Mouse (Mus musculus): ENCODE data around the gene Tmem145. TPM values are rescaled to one million over a fixed set of nuclear protein-coding genes. Genes with fewer than 3 reads are reported as not detected.
A peak's percentile ranks its signal among the peaks of the same experiment; 100 is the strongest.

The Tmem145 gene
- polyA plus RNA-seq, 1 experiment from 2014 or later = 10.6 TPM

- no peak overlapping the region for H3K4me2 ChIP-seq (replicated peaks; ENCODE audit: low read depth, low read length)
- peaks cover 10% of the 10 kb centered on the region for H3K4me1 ChIP-seq (replicated peaks; ENCODE audit: control insufficient read depth, insufficient read depth, low read length)
- H3K27ac ChIP-seq (ENCODE audit: low read depth, low read length) = no peak overlapping the region
Observed at GRCm38 (mm10) chr7:25274996-25275395, 30.9 kb upstream of the Tmem145 start.

DNA sequence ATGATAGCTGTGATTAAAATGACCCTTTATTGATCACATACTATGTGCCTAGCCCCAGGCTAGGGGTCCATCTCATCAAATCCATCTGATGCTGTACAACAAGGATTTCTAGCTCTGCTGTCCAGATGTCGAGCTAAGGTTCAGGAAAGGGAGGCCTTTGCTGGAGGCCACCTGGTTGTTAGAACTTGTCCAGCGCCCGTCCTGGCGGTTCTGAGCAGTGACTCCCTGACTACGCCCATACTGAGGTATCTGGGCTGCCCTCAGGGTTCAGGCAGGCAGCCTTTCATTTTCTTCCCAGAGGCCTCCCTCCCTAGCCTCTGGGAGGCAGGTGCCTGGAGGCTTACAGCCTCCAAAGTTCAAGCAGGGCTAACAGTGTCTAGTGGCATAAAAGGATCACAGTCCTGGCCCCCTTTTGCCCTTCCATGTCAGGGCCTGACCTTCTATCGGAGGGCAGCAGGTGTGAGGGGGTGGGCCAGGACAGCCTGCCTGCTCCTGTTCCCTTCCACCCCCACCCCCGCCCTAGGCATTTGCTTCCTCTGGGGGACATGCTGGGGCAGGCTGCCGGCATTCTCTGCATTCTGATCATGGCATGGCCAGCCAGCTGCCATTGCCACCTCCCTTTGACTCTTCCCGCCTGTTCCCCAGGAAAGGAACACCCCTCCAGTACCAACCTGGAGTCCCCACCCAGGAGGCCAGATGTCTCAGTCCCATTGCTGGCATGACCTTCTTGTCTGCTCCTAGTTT, 30.2 kb upstream of the Tmem145 start:
- no peak for ATAC-seq (ENCODE audit: low FRiP score)
- Histone ChIP-seq H3K36me3 (ENCODE audit: control insufficient read depth, insufficient read depth, low read length) (no peaks in the 10 kb centered on the region), H3K27me3 (ENCODE audit: control insufficient read depth, insufficient read depth, low read length) (no peaks in the 10 kb centered on the region), H3K4me3 (ENCODE audit: low read depth, low read length) (no peak overlapping the region), H3K9me3 (ENCODE audit: control insufficient read depth, low read length) (no peaks in the 10 kb centered on the region), H3K4me2 (replicated peaks; ENCODE audit: low read depth, low read length) (no peak overlapping the region), H3K27ac (ENCODE audit: low read depth, low read length) (no peak overlapping the region), H3K9ac (ENCODE audit: low read depth, low read length) (no peak overlapping the region; the same call in 1 of the 2 replicates), H3K4me1 (replicated peaks; ENCODE audit: control insufficient read depth, insufficient read depth, low read length) (peaks cover 17% of the 10 kb centered on the region)
- WGBS = 61% methylated on average over 9 of the region's 9 CpGs
- DNase-seq (ENCODE audit: low spot score) = no peak

More at GRCm38 (mm10) chr7:25274996-25275395, 30.9 kb upstream of the Tmem145 start:
- H3K4me3 ChIP-seq (ENCODE audit: low read depth, low read length) = no peak overlapping the region
- no peaks in the 10 kb centered on the region for H3K27me3 ChIP-seq (ENCODE audit: control insufficient read depth, insufficient read depth, low read length)
- no peaks in the 10 kb centered on the region for H3K9me3 ChIP-seq (ENCODE audit: control insufficient read depth, low read length)
- H3K36me3 ChIP-seq (ENCODE audit: control insufficient read depth, insufficient read depth, low read length) = no peaks in the 10 kb centered on the region
- no peak for DNase-seq (ENCODE audit: low spot score)
- no peak for ATAC-seq (ENCODE audit: low FRiP score)
- 91% methylated on average over 3 of the region's 3 CpGs for WGBS
- no peak overlapping the region; the same call in 1 of the 2 replicates for H3K9ac ChIP-seq (ENCODE audit: low read depth, low read length)

DNA sequence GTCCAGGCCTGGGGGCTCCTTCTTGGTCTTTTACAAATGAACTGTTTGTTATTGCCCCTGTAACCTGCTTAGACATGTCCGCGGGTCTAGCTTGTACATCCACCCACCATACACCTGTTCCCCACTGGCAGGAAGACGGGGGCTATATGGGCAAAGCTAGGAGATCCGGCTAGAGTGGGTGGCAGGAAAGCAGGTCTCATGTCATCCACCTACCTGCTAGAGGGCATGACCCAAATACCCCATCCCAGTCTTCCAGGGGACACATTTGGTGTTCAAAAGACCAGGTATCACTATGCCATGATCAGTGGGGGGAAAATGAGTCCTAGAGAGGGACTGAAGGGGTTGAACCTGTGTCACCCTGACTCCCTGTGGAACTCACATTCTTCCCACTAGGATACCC, 28.5 kb upstream of the Tmem145 start:
- WGBS = 89% methylated on average over 4 of the region's 4 CpGs
- no peak overlapping the region for H3K27ac ChIP-seq (ENCODE audit: low read depth, low read length)
- no peaks in the 10 kb centered on the region for H3K36me3 ChIP-seq (ENCODE audit: control insufficient read depth, insufficient read depth, low read length)
- no peaks in the 10 kb centered on the region for H3K9me3 ChIP-seq (ENCODE audit: control insufficient read depth, low read length)
- H3K4me1 ChIP-seq (replicated peaks; ENCODE audit: control insufficient read depth, insufficient read depth, low read length) = peaks cover 22% of the 10 kb centered on the region
- no peak overlapping the region for H3K4me3 ChIP-seq (ENCODE audit: low read depth, low read length)
- H3K27me3 ChIP-seq (ENCODE audit: control insufficient read depth, insufficient read depth, low read length) = no peaks in the 10 kb centered on the region
- ATAC-seq (ENCODE audit: low FRiP score) (no peak), DNase-seq (ENCODE audit: low spot score) (no peak)
- H3K4me2 ChIP-seq (replicated peaks; ENCODE audit: low read depth, low read length) = no peak overlapping the region
- H3K9ac ChIP-seq (ENCODE audit: low read depth, low read length) = no peak overlapping the region

DNA sequence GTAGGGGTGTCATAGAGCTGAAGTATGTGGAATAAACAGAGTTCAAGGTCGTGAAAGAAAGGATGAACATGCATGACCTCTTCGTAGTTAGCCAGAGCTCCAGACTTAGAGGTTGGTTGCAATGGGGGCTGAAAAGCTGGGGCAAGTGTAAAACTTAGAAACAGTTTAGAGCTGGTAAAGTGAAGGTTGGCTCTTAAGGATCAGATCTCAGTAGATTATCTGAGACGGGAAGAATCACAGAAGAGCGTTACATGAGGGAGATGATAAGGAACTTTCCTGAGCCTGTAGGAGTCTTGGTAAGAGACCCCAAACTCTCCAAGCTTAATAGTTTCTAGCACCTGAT, 27.9 kb upstream of the Tmem145 start:
- H3K27ac ChIP-seq (ENCODE audit: low read depth, low read length) = no peak overlapping the region; the same call in 1 of the 2 replicates
- H3K4me3 ChIP-seq (ENCODE audit: low read depth, low read length) = peak overlapping the region; percentile 60
- peaks cover 22% of the 10 kb centered on the region for H3K4me1 ChIP-seq (replicated peaks; ENCODE audit: control insufficient read depth, insufficient read depth, low read length)
- no peak for ATAC-seq (ENCODE audit: low FRiP score)
- no peak overlapping the region for H3K9ac ChIP-seq (ENCODE audit: low read depth, low read length)
- no peak for DNase-seq (ENCODE audit: low spot score)
- no peaks in the 10 kb centered on the region for H3K9me3 ChIP-seq (ENCODE audit: control insufficient read depth, low read length)
- H3K4me2 ChIP-seq (replicated peaks; ENCODE audit: low read depth, low read length) = peak overlapping the region; percentile 98
- H3K27me3 ChIP-seq (ENCODE audit: control insufficient read depth, insufficient read depth, low read length) = no peaks in the 10 kb centered on the region
- 19% methylated on average over 4 of the region's 4 CpGs for WGBS
- H3K36me3 ChIP-seq (ENCODE audit: control insufficient read depth, insufficient read depth, low read length) = no peaks in the 10 kb centered on the region

- Histone ChIP-seq H3K9ac (ENCODE audit: low read depth, low read length) (peak overlapping the region; percentile 81), H3K4me2 (replicated peaks; ENCODE audit: low read depth, low read length) (peak overlapping the region; percentile 98), H3K4me3 (ENCODE audit: low read depth, low read length) (peak overlapping the region; percentile 60), H3K36me3 (ENCODE audit: control insufficient read depth, insufficient read depth, low read length) (no peaks in the 10 kb centered on the region), H3K27me3 (ENCODE audit: control insufficient read depth, insufficient read depth, low read length) (no peaks in the 10 kb centered on the region), H3K9me3 (ENCODE audit: control insufficient read depth, low read length) (no peaks in the 10 kb centered on the region), H3K27ac (ENCODE audit: low read depth, low read length) (peak overlapping the region; percentile 99), H3K4me1 (replicated peaks; ENCODE audit: control insufficient read depth, insufficient read depth, low read length) (peaks cover 26% of the 10 kb centered on the region)
- under 1% methylated on average over 53 of the region's 60 CpGs for whole genome bisulfite sequencing
- ATAC-seq (ENCODE audit: low FRiP score) (peak; percentile 76), DNase-seq (ENCODE audit: low spot score) (peak; percentile 86)
Observed at GRCm38 (mm10) chr7:25278341-25279075, 27.4 kb upstream of the Tmem145 start.

- DNase-seq (ENCODE audit: low spot score) = peak; percentile 88
- Histone ChIP-seq H3K9ac (ENCODE audit: low read depth, low read length) (peak overlapping the region; percentile 81), H3K4me2 (replicated peaks; ENCODE audit: low read depth, low read length) (peak overlapping the region; percentile 98), H3K4me3 (ENCODE audit: low read depth, low read length) (peak overlapping the region; percentile 60), H3K36me3 (ENCODE audit: control insufficient read depth, insufficient read depth, low read length) (no peaks in the 10 kb centered on the region), H3K9me3 (ENCODE audit: control insufficient read depth, low read length) (no peaks in the 10 kb centered on the region), H3K27me3 (ENCODE audit: control insufficient read depth, insufficient read depth, low read length) (no peaks in the 10 kb centered on the region), H3K27ac (ENCODE audit: low read depth, low read length) (peak overlapping the region; percentile 99), H3K4me1 (replicated peaks; ENCODE audit: control insufficient read depth, insufficient read depth, low read length) (peaks cover 33% of the 10 kb centered on the region)
- ATAC-seq (ENCODE audit: low FRiP score) = peak; percentile 68
- 0% methylated on average over 38 of the region's 49 CpGs for WGBS
Observed at GRCm38 (mm10) chr7:25279076-25279860, 26.6 kb upstream of the Tmem145 start.

DNA sequence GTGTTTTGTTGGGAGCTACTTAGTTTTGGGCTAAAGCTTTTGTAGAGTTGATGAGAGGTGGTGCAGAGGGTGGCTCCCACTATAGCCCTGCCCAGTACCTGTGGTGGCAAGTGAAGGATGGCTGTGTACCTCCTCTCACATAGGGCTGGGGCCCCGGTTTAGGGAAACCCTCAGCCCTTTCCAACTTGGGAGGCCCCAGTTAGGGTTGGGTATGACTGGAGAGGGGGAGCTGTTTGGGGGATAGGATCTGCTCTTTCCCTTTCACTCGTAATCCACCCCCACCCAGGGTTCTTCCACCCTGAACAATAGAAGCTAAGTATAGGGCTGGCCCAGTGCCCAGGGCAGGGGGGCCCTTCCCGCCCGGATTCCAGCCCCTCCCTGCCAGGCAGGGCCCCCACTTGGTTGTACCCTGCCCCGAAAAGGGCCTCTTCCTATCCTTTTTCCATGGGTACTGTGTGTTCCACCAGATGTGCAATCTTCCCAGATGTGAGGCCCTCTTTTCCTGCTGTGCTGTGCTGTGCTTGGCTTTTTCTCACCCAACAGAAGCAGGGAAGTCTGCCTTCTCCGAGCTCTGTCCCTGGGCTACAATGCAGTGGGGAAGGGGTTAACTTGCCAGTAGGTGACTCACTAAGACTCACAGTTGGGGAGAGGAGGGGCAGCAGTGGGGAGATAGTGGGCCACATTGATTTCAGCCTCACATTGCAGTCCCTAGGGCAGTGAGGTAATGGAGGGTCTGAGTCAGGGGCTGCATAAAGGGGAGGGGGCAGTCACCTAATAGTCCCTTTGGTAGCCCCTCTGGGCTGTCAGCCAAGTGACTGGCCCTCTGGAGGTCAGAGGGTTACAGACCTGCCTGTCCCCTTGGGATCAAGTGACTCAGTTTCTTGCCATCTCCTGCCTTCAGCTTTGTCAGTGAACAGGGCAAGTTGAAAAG, 25.8 kb upstream of the Tmem145 start:
- H3K9ac ChIP-seq (ENCODE audit: low read depth, low read length) = peak overlapping the region; percentile 81
- peaks cover 39% of the 10 kb centered on the region for H3K4me1 ChIP-seq (replicated peaks; ENCODE audit: control insufficient read depth, insufficient read depth, low read length)
- peak overlapping the region; percentile 98 for H3K4me2 ChIP-seq (replicated peaks; ENCODE audit: low read depth, low read length)
- no peaks in the 10 kb centered on the region for H3K27me3 ChIP-seq (ENCODE audit: control insufficient read depth, insufficient read depth, low read length)
- peak; percentile 46 for DNase-seq (ENCODE audit: low spot score)
- ATAC-seq (ENCODE audit: low FRiP score) = peak; percentile 2; the same call in 1 of the 2 replicates
- no peaks in the 10 kb centered on the region for H3K36me3 ChIP-seq (ENCODE audit: control insufficient read depth, insufficient read depth, low read length)
- 2% methylated on average over 6 of the region's 6 CpGs for WGBS
- H3K9me3 ChIP-seq (ENCODE audit: control insufficient read depth, low read length) = no peaks in the 10 kb centered on the region
- peak overlapping the region; percentile 60 for H3K4me3 ChIP-seq (ENCODE audit: low read depth, low read length)
- peak overlapping the region; percentile 99 for H3K27ac ChIP-seq (ENCODE audit: low read depth, low read length)

All from hindbrain, embryonic 11.5 days (tissue).